Mouse (Mus musculus): ENCODE results near the gene Zfp37. TPM values are rescaled to one million over a fixed set of nuclear protein-coding genes. Genes with fewer than 3 reads are reported as not detected.

The Zfp37 gene
- polyA plus RNA-seq (2015; fragmentation: Nextera tagmentation; extraction: Ambion mirVana), result 2.9 and 3.2 TPM in 2 replicates

GRCm38 (mm10) chr4:62230769-62231168 lies at the start of gene Zfp37:
TSS of gene Zfp37 (minus strand) at chr4:62231047.
- H3K4me2 ChIP-seq (replicated peaks; ENCODE audit: low read depth), result no peak within 1 kb of the TSS
- H3K27me3 ChIP-seq (ENCODE audit: control insufficient read depth, insufficient read depth, low read length), result no peaks in the 10 kb centered on the region
- H3K36me3 ChIP-seq (ENCODE audit: control insufficient read depth, insufficient read depth, low read length), result no peaks in the 10 kb centered on the region
- ATAC-seq (ENCODE audit: low FRiP score, low TSS enrichment), result no peak
- H3K4me1 ChIP-seq (replicated peaks; ENCODE audit: control insufficient read depth, insufficient read depth), result no peaks in the 10 kb centered on the region
- no peak within 1 kb of the TSS for H3K9ac ChIP-seq (ENCODE audit: low read length)
- 67% methylated on average over 13 of the region's 13 CpGs for WGBS
- H3K27ac ChIP-seq (replicated peaks), result no peak within 1 kb of the TSS
- no peak for DNase-seq (ENCODE audit: low spot score)
- H3K4me3 ChIP-seq (ENCODE audit: low read depth, low read length), result no peak within 1 kb of the TSS
- peak; percentile 55 for TF ChIP-seq CTCF (IDR thresholded peaks at IDR 0.05; ENCODE audit: low read depth)
- no peak for TF ChIP-seq EP300 (optimal IDR thresholded peaks at IDR 0.05)
- H3K9me3 ChIP-seq (ENCODE audit: control insufficient read depth, low read length), result no peaks in the 10 kb centered on the region

GRCm38 (mm10) chr4:62278081-62278480 lies 47.2 kb upstream of the Zfp37 start:
- Histone ChIP-seq H3K27me3 (ENCODE audit: control insufficient read depth, insufficient read depth, low read length) (no peaks in the 10 kb centered on the region), H3K4me3 (ENCODE audit: low read depth, low read length) (no peak overlapping the region), H3K9me3 (ENCODE audit: control insufficient read depth, low read length) (no peaks in the 10 kb centered on the region), H3K9ac (ENCODE audit: low read length) (no peak overlapping the region), H3K4me2 (replicated peaks; ENCODE audit: low read depth) (no peak overlapping the region), H3K36me3 (ENCODE audit: control insufficient read depth, insufficient read depth, low read length) (no peaks in the 10 kb centered on the region), H3K27ac (replicated peaks) (no peak overlapping the region), H3K4me1 (replicated peaks; ENCODE audit: control insufficient read depth, insufficient read depth) (no peaks in the 10 kb centered on the region)
- WGBS, result 61% methylated on average over 4 of the region's 4 CpGs
- DNase-seq (ENCODE audit: low spot score) (no peak), ATAC-seq (ENCODE audit: low FRiP score, low TSS enrichment) (no peak)
- TF ChIP-seq EP300 (optimal IDR thresholded peaks at IDR 0.05) (no peak), CTCF (IDR thresholded peaks at IDR 0.05; ENCODE audit: low read depth) (0 out of 2 replicates have a peak, but pooled peaks have one; percentile 27)

- Histone ChIP-seq H3K4me3 (ENCODE audit: low read depth, low read length) (no peak overlapping the region), H3K4me1 (replicated peaks; ENCODE audit: control insufficient read depth, insufficient read depth) (no peaks in the 10 kb centered on the region), H3K36me3 (ENCODE audit: control insufficient read depth, insufficient read depth, low read length) (no peaks in the 10 kb centered on the region), H3K9ac (ENCODE audit: low read length) (no peak overlapping the region), H3K27me3 (ENCODE audit: control insufficient read depth, insufficient read depth, low read length) (no peaks in the 10 kb centered on the region), H3K9me3 (ENCODE audit: control insufficient read depth, low read length) (no peaks in the 10 kb centered on the region), H3K27ac (replicated peaks) (no peak overlapping the region), H3K4me2 (replicated peaks; ENCODE audit: low read depth) (no peak overlapping the region)
- ATAC-seq (ENCODE audit: low FRiP score, low TSS enrichment) (no peak), DNase-seq (ENCODE audit: low spot score) (no peak)
- WGBS, result 69% methylated on average over 3 of the region's 3 CpGs
- TF ChIP-seq EP300 (optimal IDR thresholded peaks at IDR 0.05) (no peak), CTCF (IDR thresholded peaks at IDR 0.05; ENCODE audit: low read depth) (peak; percentile 43)
These were observed 46.4 kb upstream of the Zfp37 start for GRCm38 (mm10) chr4:62277222-62277621.

- ATAC-seq (ENCODE audit: low FRiP score, low TSS enrichment), result no peak
- Histone ChIP-seq H3K36me3 (ENCODE audit: control insufficient read depth, insufficient read depth, low read length) (no peaks in the 10 kb centered on the region), H3K27ac (replicated peaks) (no peak overlapping the region), H3K4me3 (ENCODE audit: low read depth, low read length) (no peak overlapping the region), H3K9ac (ENCODE audit: low read length) (no peak overlapping the region), H3K27me3 (ENCODE audit: control insufficient read depth, insufficient read depth, low read length) (no peaks in the 10 kb centered on the region), H3K4me1 (replicated peaks; ENCODE audit: control insufficient read depth, insufficient read depth) (no peaks in the 10 kb centered on the region), H3K9me3 (ENCODE audit: control insufficient read depth, low read length) (no peaks in the 10 kb centered on the region), H3K4me2 (replicated peaks; ENCODE audit: low read depth) (no peak overlapping the region)
- no peak for TF ChIP-seq EP300 (optimal IDR thresholded peaks at IDR 0.05)
- no peak for DNase-seq (ENCODE audit: low spot score)
- 72% methylated on average over 10 of the region's 10 CpGs for WGBS
These were observed 45.8 kb upstream of the Zfp37 start for GRCm38 (mm10) chr4:62276642-62277041.

- Histone ChIP-seq H3K9ac (ENCODE audit: low read length) (no peak overlapping the region), H3K4me1 (replicated peaks; ENCODE audit: control insufficient read depth, insufficient read depth) (no peaks in the 10 kb centered on the region), H3K27me3 (ENCODE audit: control insufficient read depth, insufficient read depth, low read length) (no peaks in the 10 kb centered on the region), H3K4me2 (replicated peaks; ENCODE audit: low read depth) (no peak overlapping the region), H3K36me3 (ENCODE audit: control insufficient read depth, insufficient read depth, low read length) (no peaks in the 10 kb centered on the region), H3K4me3 (ENCODE audit: low read depth, low read length) (no peak overlapping the region), H3K9me3 (ENCODE audit: control insufficient read depth, low read length) (no peaks in the 10 kb centered on the region), H3K27ac (replicated peaks) (no peak overlapping the region)
- no peak for TF ChIP-seq EP300 (optimal IDR thresholded peaks at IDR 0.05)
- ATAC-seq (ENCODE audit: low FRiP score, low TSS enrichment) (peak; percentile 47; the same call in 1 of the 2 replicates), DNase-seq (ENCODE audit: low spot score) (no peak)
- WGBS, result 38% methylated on average over 12 of the region's 12 CpGs
These were observed 44.1 kb upstream of the Zfp37 start for GRCm38 (mm10) chr4:62274841-62275536.

GRCm38 (mm10) chr4:62273916-62274315 lies 43.1 kb upstream of the Zfp37 start:
- DNase-seq (ENCODE audit: low spot score) (no peak), ATAC-seq (ENCODE audit: low FRiP score, low TSS enrichment) (no peak)
- no peak overlapping the region for H3K4me3 ChIP-seq (ENCODE audit: low read depth, low read length)
- H3K27me3 ChIP-seq (ENCODE audit: control insufficient read depth, insufficient read depth, low read length), result no peaks in the 10 kb centered on the region
- H3K9ac ChIP-seq (ENCODE audit: low read length), result no peak overlapping the region
- no peaks in the 10 kb centered on the region for H3K36me3 ChIP-seq (ENCODE audit: control insufficient read depth, insufficient read depth, low read length)
- TF ChIP-seq EP300 (optimal IDR thresholded peaks at IDR 0.05) (no peak), CTCF (IDR thresholded peaks at IDR 0.05; ENCODE audit: low read depth) (no peak)
- no peak overlapping the region for H3K4me2 ChIP-seq (replicated peaks; ENCODE audit: low read depth)
- H3K9me3 ChIP-seq (ENCODE audit: control insufficient read depth, low read length), result no peaks in the 10 kb centered on the region
- H3K4me1 ChIP-seq (replicated peaks; ENCODE audit: control insufficient read depth, insufficient read depth), result no peaks in the 10 kb centered on the region
- WGBS, result 87% methylated on average over 10 of the region's 10 CpGs
- H3K27ac ChIP-seq (replicated peaks), result no peak overlapping the region

Measured in stomach, postnatal 0 days (tissue).